Mouse (Mus musculus) MEL (cell line): ENCODE data around the gene Azgp1.

Experiments used
- CTCF ChIP-seq, 3 experiments: IDR thresholded peaks in 2 of 3; conservative IDR thresholded peaks in 1 of 3; 2 replicates each; pipeline ENCODE4 v1.5.1; 2011 to 2012; ENCODE audit warnings: low read length in 3 of 3, low read depth in 2 of 3, mild to moderate bottlenecking in 2 of 3, improper control_type of control experiment in 1 of 3, inconsistent platforms in 1 of 3, mixed read lengths in 1 of 3, moderate library complexity in 1 of 3; ENCODE audit not compliant: control insufficient read depth in 1 of 3, insufficient read depth in 1 of 3, poor library complexity in 1 of 3, severe bottlenecking in 1 of 3
- E2F4 ChIP-seq: IDR thresholded peaks from 2 replicates; pipeline ENCODE4 v1.6.1; 2011; ENCODE audit warnings: low read depth, low read length, improper control_type of control experiment, borderline replicate concordance
- EP300 ChIP-seq, 2 experiments: IDR thresholded peaks; 2 replicates each; pipeline ENCODE4 v1.6.1; 2011; ENCODE audit warnings: improper control_type of control experiment in 2 of 2, low read length in 2 of 2, low read depth in 1 of 2, mild to moderate bottlenecking in 1 of 2
- GATA1 ChIP-seq: IDR thresholded peaks from 2 replicates; pipeline ENCODE4 v1.6.1; 2011; ENCODE audit warnings: low read depth, low read length, improper control_type of control experiment
- HCFC1 ChIP-seq: IDR thresholded peaks from 2 replicates; pipeline ENCODE4 v1.6.1; 2012; ENCODE audit warnings: low read depth, mild to moderate bottlenecking, inconsistent platforms, low read length, improper control_type of control experiment, moderate library complexity
- MAFK ChIP-seq: IDR thresholded peaks from 2 replicates; pipeline ENCODE4 v1.6.1; 2011; ENCODE audit warnings: low read depth, mild to moderate bottlenecking, low read length, improper control_type of control experiment, borderline replicate concordance
- MAX ChIP-seq: IDR thresholded peaks from 2 replicates; pipeline ENCODE4 v1.6.1; 2011; ENCODE audit warnings: low read length, improper control_type of control experiment
- MAZ ChIP-seq: IDR thresholded peaks from 2 replicates; pipeline ENCODE4 v1.6.1; 2012; ENCODE audit warnings: low read depth, mild to moderate bottlenecking, inconsistent platforms, low read length, improper control_type of control experiment
- MEF2A ChIP-seq: IDR thresholded peaks from 2 replicates; pipeline ENCODE4 v1.6.1; 2014; ENCODE audit warnings: low read depth, mild to moderate bottlenecking, inconsistent platforms, low read length, improper control_type of control experiment; ENCODE audit not compliant: poor library complexity, insufficient replicate concordance, severe bottlenecking; ENCODE audit errors: extremely low read depth
- POLR2A ChIP-seq, 2 experiments: IDR thresholded peaks; 2 replicates each; pipeline ENCODE4 v1.6.1; 2011 to 2012; ENCODE audit warnings: low read length in 2 of 2, mild to moderate bottlenecking in 2 of 2, control low read depth in 1 of 2, improper control_type of control experiment in 1 of 2, low read depth in 1 of 2, moderate library complexity in 1 of 2; ENCODE audit not compliant: control insufficient read depth in 1 of 2, insufficient read depth in 1 of 2, poor library complexity in 1 of 2
- UBTF ChIP-seq: IDR thresholded peaks from 2 replicates; pipeline ENCODE4 v1.6.1; 2012; ENCODE audit warnings: low read depth, mild to moderate bottlenecking, inconsistent platforms, low read length, improper control_type of control experiment, moderate library complexity, borderline replicate concordance; ENCODE audit not compliant: insufficient read depth

DNA sequence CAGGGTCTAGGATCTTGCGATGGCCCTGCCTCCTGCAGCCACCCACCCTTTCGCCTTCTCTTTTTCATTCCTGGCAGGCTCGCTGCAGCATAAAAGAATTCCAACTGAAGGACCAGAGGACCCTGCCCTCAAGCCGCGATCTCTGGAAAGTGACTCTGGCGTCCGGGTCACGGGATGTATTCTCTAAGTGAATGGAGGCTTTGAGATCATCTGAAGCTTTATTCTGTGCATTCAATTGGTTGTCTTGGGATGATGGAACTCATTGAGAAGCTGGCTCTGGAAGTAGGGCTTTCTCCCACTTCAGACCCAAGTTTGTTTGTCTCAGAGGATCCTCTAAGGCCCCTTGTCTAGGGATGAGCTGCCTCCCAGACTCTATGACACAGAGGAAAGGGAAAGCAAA lies 18.4 kb upstream of the Azgp1 start, which contains the start of gene Gjc3:
- TF ChIP-seq CTCF (IDR thresholded peaks at IDR 0.05 in 2 of 3, conservative IDR thresholded peaks at IDR 0.05 in 1 of 3; ENCODE audit: control insufficient read depth in 1 of 3, insufficient read depth in 1 of 3, low read depth in 2 of 3, low read length in 3 of 3, poor library complexity in 1 of 3, severe bottlenecking in 1 of 3) (no peak), POLR2A (IDR thresholded peaks at IDR 0.05; ENCODE audit: control insufficient read depth in 1 of 2, insufficient read depth in 1 of 2, low read depth in 1 of 2, low read length in 2 of 2, poor library complexity in 1 of 2) (no peak), EP300 (IDR thresholded peaks at IDR 0.05; ENCODE audit: low read depth in 1 of 2, low read length in 2 of 2) (no peak), HCFC1 (no peak), MAZ (no peak), UBTF (no peak), E2F4 (no peak), MAFK (no peak), GATA1 (no peak), MAX (no peak), MEF2A (no peak)
